Mouse (Mus musculus) mesoderm, embryonic 11.5 days (tissue): ENCODE results near the gene Sirt3.

ENCODE experiments used
- DNase-seq: peaks from one replicate; pipeline ENCODE4 v3.0.0-alpha.2; 2012; ENCODE audit warnings: low read depth, low spot score

Sirt3 gene

DNA sequence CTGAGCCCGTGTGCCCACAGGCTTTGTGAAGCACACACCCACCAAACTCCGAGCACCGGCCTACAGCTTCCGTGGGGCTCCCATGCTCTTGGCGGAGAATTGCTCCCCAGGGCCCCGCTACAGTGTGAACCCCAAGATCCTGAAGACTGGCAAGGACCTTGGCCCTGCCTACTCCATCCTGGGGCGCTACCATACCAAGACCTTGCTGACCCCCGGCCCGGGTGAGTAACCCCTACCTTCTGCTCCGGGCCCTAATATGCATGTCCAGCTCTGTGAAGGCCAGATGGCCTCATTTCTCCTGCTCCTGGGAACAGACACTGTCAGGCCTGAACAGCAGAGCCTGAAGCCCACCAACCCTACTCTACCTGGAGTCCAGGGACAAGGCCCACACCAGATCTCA, 33.5 kb downstream of the Sirt3 start:
- no peak for DNase-seq

DNA sequence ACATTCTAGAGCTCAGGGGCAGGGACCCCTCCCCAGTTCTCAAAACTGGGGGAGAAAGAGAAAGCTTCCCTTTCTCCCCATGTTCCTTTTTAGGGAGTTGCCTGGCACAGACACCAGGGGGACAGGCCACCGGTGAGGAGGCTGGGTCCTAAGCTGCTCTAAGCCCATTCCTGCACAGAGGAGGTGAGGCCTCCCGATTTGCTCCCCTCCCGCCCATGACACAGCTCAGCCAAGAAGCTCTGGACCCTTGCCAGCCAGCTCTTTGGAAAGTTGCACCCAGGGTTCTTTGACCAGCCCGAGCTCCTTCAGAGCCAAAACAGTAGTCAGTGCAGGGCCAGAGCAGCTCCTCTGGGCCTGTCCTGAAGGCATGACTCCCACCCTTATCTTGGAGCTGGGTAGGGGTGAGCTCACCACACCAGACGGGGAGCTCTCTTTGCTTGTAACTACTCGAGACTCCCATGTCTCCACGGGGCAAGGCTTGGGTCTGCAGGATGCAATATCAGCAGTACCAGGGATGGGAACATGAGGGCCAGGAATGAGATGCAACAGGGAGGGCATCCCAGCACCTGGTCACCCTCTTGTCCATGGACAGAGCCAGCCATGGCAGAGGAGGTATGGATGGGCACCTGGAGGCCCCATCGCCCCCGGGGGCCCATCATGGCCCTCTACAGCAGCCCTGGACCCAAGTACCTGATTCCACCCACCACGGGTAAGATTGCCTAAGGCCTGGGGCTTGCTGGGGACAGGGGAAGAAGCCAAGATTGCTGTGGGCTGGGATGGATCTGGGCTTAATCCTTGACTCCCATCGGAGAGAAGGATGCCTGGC, 34.1 kb downstream of the Sirt3 start, which contains the start of gene Odf3:
Odf3 (plus strand) TSS at position 51 of the 826 bp plus-strand sequence.
- DNase-seq, result no peak

DNA sequence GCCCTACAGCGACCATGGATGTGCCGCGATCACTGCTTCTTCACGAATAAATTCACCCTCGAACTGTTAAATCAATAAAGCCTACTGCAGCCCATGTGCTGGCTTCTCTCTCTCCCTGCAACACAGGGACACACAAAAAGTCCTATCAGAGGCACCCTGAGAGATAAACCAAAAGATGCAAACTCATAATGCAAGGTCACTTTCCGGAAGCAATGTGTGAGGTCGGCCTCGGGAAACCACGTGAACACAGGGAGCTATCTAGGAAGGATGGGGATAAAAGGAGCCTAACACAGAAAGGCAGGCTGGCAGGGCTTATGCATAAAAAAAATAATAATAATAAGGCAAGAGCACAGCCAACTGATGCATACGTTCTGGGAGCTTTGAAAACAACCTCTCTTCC, 35.4 kb downstream of the Sirt3 start:
- DNase-seq, result no peak

DNA sequence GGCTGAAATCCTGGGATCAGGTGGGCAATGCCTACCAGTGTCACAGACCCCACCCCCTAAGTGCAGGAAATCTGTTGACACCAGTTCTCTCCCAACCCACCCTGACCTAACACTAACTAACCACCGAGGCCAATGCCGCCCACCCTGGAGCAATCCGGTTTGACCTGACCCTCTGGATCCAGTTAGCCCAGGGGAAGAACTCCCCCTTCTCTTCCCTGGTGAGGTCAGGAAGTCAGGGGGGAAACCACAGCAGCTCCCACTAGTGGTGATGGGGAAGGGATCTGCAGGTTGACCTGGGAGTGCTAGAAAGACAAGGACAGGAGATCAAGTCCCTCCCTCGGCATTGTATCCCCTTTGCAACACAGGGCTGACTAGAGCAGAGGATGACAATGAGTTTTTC, 36.4 kb downstream of the Sirt3 start:
- DNase-seq, result no peak

GRCm38 (mm10) chr7:140844905-140845665, 37.0 kb downstream of the Sirt3 start, which contains the start of gene Scgb1c1:
Gene Scgb1c1, plus strand, starts transcription at chr7:140845547.
- peak; percentile 91 for DNase-seq

GRCm38 (mm10) chr7:140843806-140844205, 38.3 kb downstream of the Sirt3 start:
- DNase-seq, result no peak

- no peak for DNase-seq
Measured at GRCm38 (mm10) chr7:140840750-140841735, 41.1 kb downstream of the Sirt3 start.

DNA sequence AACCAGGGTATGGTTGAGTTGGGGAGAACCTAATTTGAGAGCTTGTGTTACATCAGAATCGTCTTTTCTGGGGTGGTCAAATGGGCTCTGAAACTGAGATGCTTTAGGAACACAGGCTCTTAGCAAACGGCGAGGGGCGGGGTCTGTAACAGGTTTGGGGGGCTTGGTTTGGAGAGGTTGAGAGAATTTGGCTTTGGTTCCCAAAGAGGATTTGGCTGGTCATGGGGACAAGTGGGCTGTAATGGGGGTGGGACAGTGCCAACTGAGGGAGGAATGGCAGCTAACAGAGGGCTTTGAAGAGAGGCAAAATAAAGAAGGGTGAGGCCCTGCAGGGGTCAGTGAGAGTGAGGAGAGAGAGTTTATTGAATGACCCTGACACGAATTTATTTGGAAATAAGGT, 42.6 kb downstream of the Sirt3 start:
- DNase-seq, result no peak

DNA sequence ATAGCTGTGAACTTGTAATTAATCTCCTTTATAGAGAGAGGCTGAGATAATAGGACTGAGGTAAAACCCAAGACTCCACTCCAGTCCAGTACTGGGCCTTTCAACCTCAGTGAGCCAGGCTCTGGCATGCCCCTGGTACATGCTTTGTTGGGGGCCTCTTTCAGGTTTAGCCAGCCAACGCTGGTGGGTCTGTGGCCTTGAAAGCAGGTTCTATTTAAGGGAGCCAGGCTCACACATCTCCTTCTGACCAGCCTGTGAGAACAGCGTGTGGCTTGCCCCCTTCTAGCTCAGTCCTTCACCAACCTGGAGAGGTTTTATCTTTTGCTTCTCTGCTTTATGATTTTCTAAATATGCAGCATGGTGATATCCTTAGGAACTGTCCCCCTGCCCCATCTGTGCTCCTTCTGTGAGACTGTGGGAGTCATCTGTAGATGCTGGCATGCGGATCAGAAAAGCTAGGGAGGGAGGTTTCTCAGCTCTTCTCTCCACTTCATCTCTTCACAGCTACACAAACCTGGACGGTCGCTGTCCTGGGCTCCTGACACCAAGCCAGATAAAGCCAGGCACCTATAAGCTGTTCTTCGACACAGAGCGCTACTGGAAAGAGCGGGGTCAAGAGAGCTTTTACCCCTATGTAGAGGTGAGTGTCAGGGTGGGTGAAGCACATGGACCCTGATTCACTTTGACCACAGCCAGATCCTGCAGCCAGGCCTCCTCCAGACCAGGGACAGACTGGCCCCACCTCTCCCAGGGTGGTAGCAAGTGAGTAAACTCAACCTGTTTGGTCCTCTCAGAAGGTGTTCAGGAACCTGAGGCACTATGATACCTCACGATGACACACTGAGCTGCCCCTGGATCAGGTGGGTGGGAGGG, 45.6 kb downstream of the Sirt3 start:
- no peak for DNase-seq

- no peak for DNase-seq
Measured at GRCm38 (mm10) chr7:140835758-140836087, 46.4 kb downstream of the Sirt3 start.

- DNase-seq, result no peak
Measured at GRCm38 (mm10) chr7:140834968-140835757, 46.9 kb downstream of the Sirt3 start, which contains the start of gene Urah. Gene Urah, plus strand, starts transcription at chr7:140835018.

GRCm38 (mm10) chr7:140833341-140833740, 48.8 kb downstream of the Sirt3 start:
- no peak for DNase-seq

DNA sequence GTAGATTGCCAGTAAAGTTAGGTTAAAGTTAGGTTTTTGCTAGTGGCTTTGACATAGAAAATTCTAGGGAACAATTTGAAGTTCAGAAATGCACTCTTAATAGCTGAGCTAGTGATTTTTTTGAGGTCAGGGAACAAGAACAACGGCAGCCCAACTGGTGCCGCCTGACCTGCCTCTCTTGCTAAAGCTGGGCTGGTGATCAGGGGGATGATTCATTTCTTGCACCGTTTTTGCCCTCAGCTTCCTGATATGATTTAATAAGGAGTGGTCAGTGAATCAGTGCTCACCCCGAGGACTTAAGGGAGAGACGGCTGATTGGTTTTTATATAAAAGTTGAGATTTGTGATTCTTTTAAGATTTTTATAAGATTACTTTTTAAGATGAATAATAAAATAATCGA, 50.7 kb downstream of the Sirt3 start:
- no peak for DNase-seq

DNA sequence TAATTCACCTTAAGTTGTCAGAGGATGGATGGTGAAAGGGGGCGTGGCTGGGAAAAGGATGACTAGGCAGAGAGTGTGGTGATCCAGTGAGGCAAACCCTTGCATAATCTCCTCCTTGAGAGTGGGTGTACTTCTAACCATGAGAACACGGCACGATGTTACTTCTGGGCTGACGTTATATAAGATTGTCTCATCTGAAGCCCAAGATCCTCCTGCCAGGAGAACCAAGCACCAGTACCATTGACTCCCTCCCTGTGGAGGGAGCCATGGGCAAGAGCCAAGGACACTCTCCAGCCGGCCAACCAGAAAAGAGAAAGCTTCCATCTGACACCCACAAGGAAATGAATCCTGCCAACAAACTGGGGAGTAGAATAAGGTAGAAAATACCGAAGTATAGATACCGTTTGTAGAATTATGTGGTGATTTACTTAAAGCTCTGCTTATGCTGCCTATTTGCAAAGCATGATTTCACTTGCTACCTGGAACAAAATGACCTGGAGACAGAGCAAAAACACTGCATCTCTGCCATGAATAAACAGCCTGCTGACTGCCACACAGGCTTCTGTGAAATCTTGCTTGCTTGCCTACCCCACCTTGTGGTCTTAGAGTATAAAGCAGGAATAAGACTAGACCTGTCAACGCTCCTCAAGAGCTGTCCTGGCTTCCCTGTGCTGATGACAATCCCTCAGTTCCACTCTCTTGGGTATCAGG, 53.8 kb downstream of the Sirt3 start:
- peak; percentile 43 for DNase-seq

DNA sequence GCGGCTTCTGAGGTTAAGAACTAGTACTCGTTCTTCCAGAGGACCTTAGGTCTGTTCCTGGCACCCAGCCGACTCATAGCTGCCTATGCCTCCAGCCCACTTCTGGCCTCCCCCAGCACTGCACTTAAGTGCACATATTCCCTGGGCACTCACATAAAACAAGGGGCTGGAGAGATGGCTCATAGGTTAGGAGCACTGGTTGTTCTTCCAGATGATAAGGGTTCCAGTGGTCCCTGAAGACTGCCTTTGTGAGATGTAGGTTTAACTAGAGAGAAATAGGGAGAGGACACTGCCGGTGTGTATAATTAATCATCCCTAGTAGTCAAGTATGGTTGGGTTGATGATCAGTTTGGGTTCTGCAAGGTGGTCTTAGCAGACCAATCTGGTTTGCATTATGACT, 59.4 kb downstream of the Sirt3 start:
- DNase-seq, result no peak

DNA sequence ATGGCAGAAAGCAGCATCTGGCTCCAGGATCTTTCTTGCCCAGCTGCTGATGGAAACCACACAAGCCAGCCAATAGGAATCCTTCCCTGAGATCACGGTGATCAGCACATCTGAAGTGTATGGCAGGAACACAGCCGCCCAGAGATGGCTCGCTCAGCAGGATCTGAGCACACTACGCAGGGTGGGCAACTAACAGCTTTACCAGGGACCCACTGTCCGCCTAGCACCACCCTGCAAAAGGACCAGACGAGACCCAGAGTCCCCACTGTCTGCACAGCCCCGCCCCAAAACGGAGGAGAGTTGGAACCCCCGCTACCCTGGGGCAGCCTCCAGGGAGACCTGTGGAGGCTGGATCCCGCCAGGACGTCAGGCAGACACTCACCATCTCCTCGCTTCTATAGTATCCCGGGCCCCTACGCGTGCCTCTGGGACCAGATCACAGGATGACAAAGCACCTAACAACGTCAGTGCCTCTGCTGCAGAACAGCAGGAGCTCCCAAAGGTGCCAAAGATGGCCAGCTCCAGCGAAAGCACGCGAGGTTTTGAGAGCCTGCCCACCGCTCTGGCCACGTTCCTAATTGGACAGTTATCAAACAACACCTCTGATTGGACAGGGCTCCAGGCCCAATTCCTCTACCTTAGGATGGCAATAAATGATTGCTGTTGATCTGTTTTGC, 60.3 kb downstream of the Sirt3 start, which contains the start of gene Zfp941:
Zfp941 (minus strand) TSS at position 526 of the 677 bp plus-strand sequence.
- peak; percentile 74 for DNase-seq

- no peak for DNase-seq
Measured at GRCm38 (mm10) chr7:140821305-140821652, 60.8 kb downstream of the Sirt3 start.

DNA sequence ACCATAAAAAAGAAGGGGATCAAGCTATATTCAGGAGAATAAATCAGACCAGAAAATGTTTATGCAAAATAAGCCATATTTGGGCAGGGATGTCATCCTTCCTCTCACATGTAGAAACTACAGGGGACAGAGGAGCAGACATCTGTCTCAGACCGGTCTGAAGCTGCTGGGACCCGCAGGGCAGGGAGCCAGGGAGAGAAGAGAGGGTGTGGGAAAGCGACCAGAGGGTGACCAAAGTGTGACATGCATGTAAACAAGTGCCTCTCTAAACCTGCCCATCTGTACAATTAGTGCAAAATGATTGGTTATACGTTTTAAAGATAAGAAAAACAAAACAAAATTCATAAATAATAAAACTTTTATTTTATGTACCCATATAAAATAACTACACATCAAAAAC, 61.9 kb downstream of the Sirt3 start:
- DNase-seq, result no peak
